Mouse (Mus musculus) midbrain, embryonic 10.5 days (tissue): ENCODE measurements around the gene Racgap1. TPM values are rescaled to one million over a fixed set of nuclear protein-coding genes. Genes with fewer than 3 reads are reported as not detected.

Experiments used
- DNase-seq: peaks from one replicate; pipeline ENCODE4 v3.0.0-alpha.2; 2017; ENCODE audit warnings: low spot score
- H3K27ac ChIP-seq: fragments of 300-500 bp; sonication (generic); replicated peaks from 2 replicates; pipeline ENCODE4 v1.5.1; 2016; ENCODE audit warnings: mild to moderate bottlenecking
- H3K27me3 ChIP-seq: fragments of 300-500 bp; sonication (generic); 2 replicates; pipeline ENCODE4 v1.6.1; 2016; ENCODE audit warnings: low read depth, mild to moderate bottlenecking; ENCODE audit not compliant: poor library complexity, severe bottlenecking
- H3K36me3 ChIP-seq: fragments of 300-500 bp; sonication (generic); 2 replicates; pipeline ENCODE4 v1.6.1; 2016; ENCODE audit warnings: mild to moderate bottlenecking, moderate library complexity
- H3K4me1 ChIP-seq: fragments of 300-500 bp; sonication (generic); 2 replicates; pipeline ENCODE4 v1.6.1; 2016
- H3K4me3 ChIP-seq: fragments of 300-500 bp; sonication (generic); 2 replicates; pipeline ENCODE4 v1.5.1; 2016; ENCODE audit warnings: mild to moderate bottlenecking, moderate library complexity
- H3K9me3 ChIP-seq: fragments of 300-500 bp; sonication (generic); replicated peaks from 2 replicates; pipeline ENCODE4 v1.6.1; 2016; ENCODE audit warnings: mild to moderate bottlenecking
- WGBS: fragments of 180-500 bp; shearing (Covaris S2); methylation state at CpG from one replicate; pipeline ENCODE4 v1.1.7; 2016; 5-methylcytosine and 5-hydroxymethylcytosine counted together
- polyA plus RNA-seq: library from polyadenylated mRNA; unstranded; fragments of >200 nt; fragmentation: Nextera tagmentation; extraction: Ambion mirVana; gene quantifications from 2 replicates; pipeline ENCODE4 v1.2.1, GENCODE M21; 2016

Gene Racgap1
- polyA plus RNA-seq, 1 experiment from 2014 or later = 208 TPM

GRCm38 (mm10) chr15:99677089-99677488 is 25.6 kb upstream of the Racgap1 start:
- Histone ChIP-seq H3K27me3 (peaks cover 31% of the 10 kb centered on the region), H3K36me3 (no peaks in the 10 kb centered on the region), H3K9me3 (no peaks in the 10 kb centered on the region), H3K4me3 (0 out of 2 replicates have a peak overlapping the region, but pooled peaks have one; percentile 4), H3K27ac (peak overlapping the region; percentile 61), H3K4me1 (peaks cover 37% of the 10 kb centered on the region)
- 32% methylated on average over 8 of the region's 8 CpGs for WGBS
- DNase-seq = no peak

DNA sequence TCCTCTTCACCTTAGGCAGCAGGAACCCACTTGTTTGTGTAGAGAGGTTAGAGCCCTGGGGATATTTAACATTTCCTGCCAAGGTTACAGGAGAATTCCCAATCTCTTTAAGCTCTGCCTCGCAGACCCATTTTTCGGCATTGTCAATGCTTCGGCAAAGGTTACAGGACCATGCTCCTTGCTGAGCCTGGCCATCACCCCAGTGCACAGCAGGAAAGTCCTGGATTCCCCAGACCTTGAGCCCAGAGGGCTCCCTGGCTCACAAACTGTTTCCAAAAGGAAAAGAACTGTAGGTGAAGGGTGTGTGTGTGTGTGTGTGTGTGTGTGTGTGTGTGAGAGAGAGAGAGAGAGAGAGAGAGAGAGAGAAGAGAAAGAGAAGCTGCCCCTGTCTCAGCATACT is 23.4 kb upstream of the Racgap1 start:
- DNase-seq = no peak
- Histone ChIP-seq H3K27me3 (peaks cover 53% of the 10 kb centered on the region), H3K9me3 (no peaks in the 10 kb centered on the region), H3K27ac (no peak overlapping the region), H3K4me3 (no peak overlapping the region), H3K4me1 (peaks cover 58% of the 10 kb centered on the region), H3K36me3 (no peaks in the 10 kb centered on the region)
- WGBS = 72% methylated on average over 3 of the region's 3 CpGs

DNA sequence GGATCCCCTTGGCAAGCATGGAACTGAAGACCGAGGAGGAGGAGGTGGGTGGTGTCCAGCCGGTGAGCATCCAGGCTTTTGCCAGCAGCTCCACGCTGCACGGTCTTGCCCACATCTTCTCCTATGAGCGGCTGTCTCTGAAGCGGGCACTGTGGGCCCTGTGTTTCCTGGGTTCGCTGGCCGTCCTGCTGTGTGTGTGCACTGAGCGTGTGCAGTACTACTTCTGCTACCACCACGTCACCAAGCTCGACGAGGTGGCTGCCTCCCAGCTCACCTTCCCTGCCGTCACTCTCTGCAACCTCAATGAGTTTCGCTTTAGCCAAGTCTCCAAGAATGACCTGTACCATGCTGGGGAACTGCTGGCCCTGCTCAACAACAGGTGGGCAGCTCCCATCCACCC is 20.3 kb upstream of the Racgap1 start:
- Histone ChIP-seq H3K4me1 (peaks cover 49% of the 10 kb centered on the region), H3K27ac (no peak overlapping the region), H3K4me3 (peak overlapping the region; percentile 68; the same call in 1 of the 2 replicates), H3K27me3 (peaks cover 76% of the 10 kb centered on the region), H3K9me3 (no peaks in the 10 kb centered on the region), H3K36me3 (no peaks in the 10 kb centered on the region)
- no peak for DNase-seq
- 77% methylated on average over 14 of the region's 14 CpGs for WGBS

GRCm38 (mm10) chr15:99670964-99671670 is 19.7 kb upstream of the Racgap1 start:
- H3K27me3 ChIP-seq = peaks cover 81% of the 10 kb centered on the region
- H3K27ac ChIP-seq = peak overlapping the region; percentile 81
- peak overlapping the region; percentile 68 for H3K4me3 ChIP-seq
- peaks cover 51% of the 10 kb centered on the region for H3K4me1 ChIP-seq
- WGBS = 13% methylated on average over 15 of the region's 17 CpGs
- no peaks in the 10 kb centered on the region for H3K36me3 ChIP-seq
- no peaks in the 10 kb centered on the region for H3K9me3 ChIP-seq
- DNase-seq = no peak

- Histone ChIP-seq H3K27ac (peak within 1 kb of the TSS; percentile 81), H3K4me1 (peaks cover 59% of the 10 kb centered on the region)
Observed at GRCm38 (mm10) chr15:99670154-99670821, 18.8 kb upstream of the Racgap1 start, which contains the start of gene Asic1. Gene Asic1 (plus strand): TSS chr15:99670368.

GRCm38 (mm10) chr15:99669392-99669791 is 17.9 kb upstream of the Racgap1 start:
- H3K4me3 ChIP-seq = peak overlapping the region; percentile 68; the same call in 1 of the 2 replicates
- H3K36me3 ChIP-seq = no peaks in the 10 kb centered on the region
- H3K4me1 ChIP-seq = peaks cover 68% of the 10 kb centered on the region
- H3K9me3 ChIP-seq = no peaks in the 10 kb centered on the region
- no peak overlapping the region for H3K27ac ChIP-seq
- WGBS = 0% methylated on average over 1 of the region's 1 CpGs
- DNase-seq = no peak
- H3K27me3 ChIP-seq = peaks cover 89% of the 10 kb centered on the region

More at GRCm38 (mm10) chr15:99670154-99670821, 18.8 kb upstream of the Racgap1 start, which contains the start of gene Asic1:
- WGBS = 2% methylated on average over 74 of the region's 74 CpGs
- H3K4me3 ChIP-seq = peak within 1 kb of the TSS; percentile 68
- no peaks in the 10 kb centered on the region for H3K36me3 ChIP-seq
- H3K27me3 ChIP-seq = peaks cover 84% of the 10 kb centered on the region
- H3K9me3 ChIP-seq = no peaks in the 10 kb centered on the region
- peak; percentile 68 for DNase-seq

DNA sequence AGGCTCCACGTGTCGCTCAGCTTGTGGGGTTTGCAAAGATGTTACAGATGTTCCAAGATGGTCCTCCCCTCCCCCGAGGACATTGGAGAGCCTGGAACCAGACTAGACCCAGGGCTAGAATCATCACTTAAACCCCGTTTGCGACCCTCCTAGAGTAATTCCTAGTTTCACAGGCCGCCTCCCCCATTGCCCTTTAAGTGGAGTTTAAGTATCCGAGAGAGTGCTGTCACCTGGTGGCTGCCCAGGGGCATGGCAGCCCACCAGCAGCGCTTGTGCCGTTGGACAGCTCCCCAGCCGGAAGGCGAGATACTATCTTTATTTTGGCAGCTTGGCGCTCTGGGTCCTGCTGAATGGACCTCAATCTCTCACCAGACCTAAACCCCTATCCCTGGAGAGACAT is 17.4 kb upstream of the Racgap1 start:
- H3K4me3 ChIP-seq = peak overlapping the region; percentile 23; the same call in 1 of the 2 replicates
- H3K9me3 ChIP-seq = no peaks in the 10 kb centered on the region
- 4% methylated on average over 12 of the region's 12 CpGs for WGBS
- H3K36me3 ChIP-seq = no peaks in the 10 kb centered on the region
- peaks cover 73% of the 10 kb centered on the region for H3K4me1 ChIP-seq
- peak; percentile 75 for DNase-seq
- H3K27ac ChIP-seq = no peak overlapping the region
- peaks cover 94% of the 10 kb centered on the region for H3K27me3 ChIP-seq

DNA sequence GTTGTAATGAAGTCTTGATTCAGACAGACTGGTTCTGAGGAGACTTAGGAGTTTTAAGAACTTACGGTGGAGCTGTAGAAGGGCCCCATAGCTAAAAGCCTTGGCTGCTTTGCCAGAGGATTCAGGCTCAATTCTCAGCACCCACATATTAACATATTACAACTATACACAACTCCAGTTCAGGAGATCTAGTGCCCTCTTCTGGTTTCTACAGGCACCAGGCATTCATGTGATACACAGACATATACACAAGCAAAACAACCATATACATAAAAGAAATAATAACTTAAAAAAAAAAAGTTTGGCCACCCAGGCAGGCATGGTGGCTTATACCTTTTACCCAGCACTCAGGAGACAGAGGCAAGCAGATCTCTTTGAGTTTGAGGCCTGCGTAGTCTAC is 16.1 kb upstream of the Racgap1 start:
- no peaks in the 10 kb centered on the region for H3K9me3 ChIP-seq
- WGBS = 95% methylated on average over 2 of the region's 2 CpGs
- peaks cover 69% of the 10 kb centered on the region for H3K4me1 ChIP-seq
- H3K27me3 ChIP-seq = peaks cover 88% of the 10 kb centered on the region
- DNase-seq = no peak
- H3K4me3 ChIP-seq = no peak overlapping the region
- H3K27ac ChIP-seq = no peak overlapping the region
- no peaks in the 10 kb centered on the region for H3K36me3 ChIP-seq

DNA sequence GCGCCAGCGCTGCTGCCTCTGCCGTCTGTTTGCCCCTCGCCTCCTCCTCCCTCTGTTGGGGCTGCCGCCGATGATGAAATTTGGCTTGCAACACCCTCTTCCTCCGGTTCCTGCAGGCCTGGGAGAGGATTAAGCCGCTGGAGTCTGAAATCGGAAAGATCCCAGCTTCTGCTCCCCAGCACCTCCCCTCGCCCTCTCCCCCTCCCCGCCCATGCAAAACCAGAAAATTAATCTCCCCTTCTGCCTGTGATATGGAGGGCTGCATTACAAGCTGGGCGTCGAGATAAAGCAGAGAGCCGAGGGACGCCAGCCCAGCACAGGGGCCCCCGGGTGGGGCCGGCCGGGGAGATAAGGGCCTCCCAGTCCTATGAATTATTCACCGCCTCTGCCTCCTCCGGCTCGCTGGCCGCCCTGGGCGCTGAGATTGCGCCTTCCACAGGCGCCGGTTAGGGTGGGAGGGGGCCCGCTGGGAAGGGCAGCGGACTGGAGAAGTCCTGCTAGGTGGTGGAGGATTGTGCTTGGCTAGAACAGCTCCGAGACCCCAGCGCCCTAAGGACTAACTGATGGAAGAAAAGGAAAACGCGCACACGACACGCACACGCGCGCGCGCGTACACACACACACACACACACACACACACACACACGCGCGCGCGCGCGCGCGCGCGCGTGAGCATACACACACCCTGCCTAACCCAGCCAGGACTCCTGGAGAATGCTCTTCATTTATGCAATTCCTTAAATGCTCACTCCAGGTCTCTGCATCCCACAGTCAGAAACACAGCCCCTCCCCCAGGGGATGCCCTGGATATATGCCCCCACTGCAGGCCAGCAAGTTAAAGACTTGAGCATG is 13.4 kb upstream of the Racgap1 start:
- Histone ChIP-seq H3K4me3 (peak overlapping the region; percentile 60), H3K36me3 (no peaks in the 10 kb centered on the region), H3K27me3 (peaks cover 73% of the 10 kb centered on the region), H3K9me3 (no peaks in the 10 kb centered on the region), H3K27ac (peak overlapping the region; percentile 88), H3K4me1 (peaks cover 51% of the 10 kb centered on the region)
- WGBS = under 1% methylated on average over 52 of the region's 52 CpGs
- peak; percentile 79 for DNase-seq

DNA sequence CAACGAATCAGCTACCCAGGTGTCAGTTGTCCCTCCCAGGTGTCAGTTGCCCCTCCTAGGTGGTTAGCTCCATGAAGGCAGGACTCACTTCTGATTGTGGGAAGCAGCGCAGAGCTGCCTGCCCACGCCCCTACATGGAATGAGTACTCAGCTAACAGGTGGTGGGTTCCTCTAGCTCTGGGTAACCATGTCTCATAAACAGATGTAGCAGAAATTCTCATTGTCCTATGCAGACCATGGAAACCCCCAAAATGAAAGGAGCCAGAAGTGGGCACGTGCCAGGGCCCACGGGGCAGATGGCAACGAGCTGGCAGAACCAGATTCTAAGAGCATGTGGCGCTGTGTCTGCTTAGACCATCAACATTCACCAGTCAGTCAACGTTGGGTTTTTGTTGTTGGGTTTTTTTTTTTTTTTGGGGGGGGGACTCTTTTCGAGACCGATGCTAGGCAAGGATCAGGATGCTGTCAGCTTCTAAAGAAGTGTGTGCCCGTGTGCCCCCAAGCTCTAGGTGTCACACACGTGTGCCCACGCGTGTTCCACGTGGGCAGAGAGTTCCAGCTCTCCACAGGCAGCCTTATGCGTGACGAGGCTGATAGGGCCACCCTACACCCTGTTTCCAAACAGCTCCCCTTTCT is 12.6 kb upstream of the Racgap1 start:
- DNase-seq = no peak
- peaks cover 66% of the 10 kb centered on the region for H3K27me3 ChIP-seq
- no peaks in the 10 kb centered on the region for H3K36me3 ChIP-seq
- peak overlapping the region; percentile 88 for H3K27ac ChIP-seq
- 7% methylated on average over 17 of the region's 17 CpGs for WGBS
- no peaks in the 10 kb centered on the region for H3K9me3 ChIP-seq
- H3K4me3 ChIP-seq = peak overlapping the region; percentile 60
- H3K4me1 ChIP-seq = peaks cover 44% of the 10 kb centered on the region

DNA sequence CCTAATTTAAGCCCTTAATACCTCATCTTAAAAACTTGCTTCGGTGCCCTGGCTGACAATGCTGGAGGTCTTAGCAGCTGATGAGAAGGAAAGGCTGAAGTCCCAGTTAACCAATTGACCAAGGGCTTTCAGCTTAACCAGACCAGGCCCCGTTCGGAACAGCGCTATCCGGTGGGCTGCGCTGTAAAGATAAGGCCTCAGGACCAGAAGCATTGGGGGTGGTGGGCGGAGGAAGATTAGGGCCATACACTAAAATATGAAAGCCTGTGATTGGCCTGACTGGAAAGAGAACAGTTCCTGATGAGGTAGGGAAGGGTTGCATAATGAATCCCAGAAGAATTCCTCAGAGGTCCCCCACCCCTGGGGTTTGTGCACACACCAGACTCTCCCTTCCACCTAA is 10.9 kb upstream of the Racgap1 start:
- Histone ChIP-seq H3K4me3 (no peak overlapping the region), H3K9me3 (no peaks in the 10 kb centered on the region), H3K4me1 (peaks cover 42% of the 10 kb centered on the region), H3K27me3 (peaks cover 51% of the 10 kb centered on the region), H3K36me3 (no peaks in the 10 kb centered on the region), H3K27ac (0 out of 2 replicates have a peak overlapping the region, but pooled peaks have one; percentile 52)
- 53% methylated on average over 7 of the region's 7 CpGs for WGBS
- DNase-seq = no peak
